Mouse (Mus musculus) thymus, postnatal 25 days (tissue): ENCODE data around the gene Eif2b5.

ENCODE experiments used
- DNase-seq: peaks from one replicate; pipeline ENCODE4 v3.0.0; 2022

The Eif2b5 gene

DNA sequence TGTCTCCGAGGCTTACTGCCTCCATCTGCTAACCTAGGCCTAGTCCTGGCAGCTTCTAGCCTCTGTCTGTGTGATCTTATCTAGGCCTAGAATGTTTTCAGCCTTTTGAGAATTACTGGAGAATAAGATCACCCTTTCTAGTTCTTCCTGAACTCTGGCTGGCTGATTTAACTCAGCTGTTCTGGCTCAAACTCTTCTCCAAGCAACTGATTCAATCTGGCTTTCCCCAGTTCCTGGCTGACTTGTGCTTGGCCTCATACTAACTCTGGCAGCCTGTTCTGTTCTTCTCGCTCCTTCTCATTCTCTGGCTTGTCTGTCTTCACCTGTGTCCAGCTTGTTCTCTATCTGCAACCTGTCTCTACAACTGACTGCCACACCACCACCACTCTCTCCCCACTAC lies 7.3 kb upstream of the Eif2b5 start:
- DNase-seq, result no peak

DNA sequence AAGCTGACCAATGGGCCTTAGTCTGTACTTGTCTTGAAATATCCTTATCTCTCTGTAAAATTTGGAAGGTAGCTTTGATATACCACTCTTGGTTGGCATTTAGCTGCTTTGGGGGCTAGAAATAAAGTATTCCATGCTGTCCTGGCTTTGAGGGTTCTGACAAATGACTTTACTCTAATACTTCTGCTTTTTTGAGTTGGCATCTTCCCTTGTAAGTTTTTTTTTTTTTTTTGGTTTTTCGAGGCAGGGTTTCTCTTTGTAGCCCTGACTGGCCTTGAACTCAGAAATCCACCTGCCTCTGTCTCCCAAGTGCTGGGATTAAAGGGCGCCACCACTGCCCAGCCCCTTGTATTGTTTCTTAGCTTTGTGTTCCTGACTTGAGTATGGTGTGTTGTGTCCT lies 5.2 kb upstream of the Eif2b5 start:
- no peak for DNase-seq

DNA sequence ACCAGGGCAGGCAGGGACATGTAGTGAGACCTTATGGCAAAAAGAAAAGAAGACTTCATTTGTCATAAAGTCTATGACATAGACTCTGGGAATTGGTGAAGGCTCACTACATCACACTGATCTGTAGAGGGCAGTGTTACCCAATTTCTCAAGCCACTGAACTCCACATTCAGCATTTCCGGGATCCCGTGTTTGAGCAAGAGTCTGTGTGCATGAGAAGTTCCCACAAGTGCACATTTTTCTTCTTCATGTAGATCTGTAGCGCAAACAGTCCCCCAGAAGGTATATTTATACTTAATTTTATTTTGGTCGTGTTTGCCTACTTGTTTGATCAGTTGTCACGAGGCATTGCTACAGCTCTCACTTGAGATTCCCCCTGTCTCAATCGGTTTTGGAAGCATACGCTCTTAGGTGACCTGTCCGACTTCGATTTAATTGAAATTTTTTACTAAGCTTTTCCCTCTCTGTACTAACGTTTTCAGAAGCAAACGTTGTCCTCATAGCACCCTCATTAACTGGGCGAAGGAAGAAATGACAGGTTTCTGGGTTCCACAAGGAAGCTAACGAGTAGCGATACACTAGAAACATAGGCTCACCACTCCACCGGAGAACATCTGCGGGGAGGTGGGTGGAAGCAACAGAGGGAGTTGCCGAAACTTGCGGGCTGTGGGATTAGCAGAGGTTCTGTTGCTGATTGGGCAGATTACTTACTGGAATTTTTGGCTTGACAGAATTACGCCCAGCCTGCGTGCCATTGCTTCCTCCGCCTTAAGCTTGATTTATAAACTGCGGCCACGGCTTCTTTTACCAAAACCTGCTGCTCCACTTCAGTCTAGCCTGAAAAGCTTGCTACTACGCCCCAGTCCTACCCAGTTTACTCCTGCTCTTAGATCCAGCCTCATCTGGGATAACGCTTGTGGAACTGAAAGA lies 1.7 kb upstream of the Eif2b5 start:
- DNase-seq, result peak; percentile 71

DNA sequence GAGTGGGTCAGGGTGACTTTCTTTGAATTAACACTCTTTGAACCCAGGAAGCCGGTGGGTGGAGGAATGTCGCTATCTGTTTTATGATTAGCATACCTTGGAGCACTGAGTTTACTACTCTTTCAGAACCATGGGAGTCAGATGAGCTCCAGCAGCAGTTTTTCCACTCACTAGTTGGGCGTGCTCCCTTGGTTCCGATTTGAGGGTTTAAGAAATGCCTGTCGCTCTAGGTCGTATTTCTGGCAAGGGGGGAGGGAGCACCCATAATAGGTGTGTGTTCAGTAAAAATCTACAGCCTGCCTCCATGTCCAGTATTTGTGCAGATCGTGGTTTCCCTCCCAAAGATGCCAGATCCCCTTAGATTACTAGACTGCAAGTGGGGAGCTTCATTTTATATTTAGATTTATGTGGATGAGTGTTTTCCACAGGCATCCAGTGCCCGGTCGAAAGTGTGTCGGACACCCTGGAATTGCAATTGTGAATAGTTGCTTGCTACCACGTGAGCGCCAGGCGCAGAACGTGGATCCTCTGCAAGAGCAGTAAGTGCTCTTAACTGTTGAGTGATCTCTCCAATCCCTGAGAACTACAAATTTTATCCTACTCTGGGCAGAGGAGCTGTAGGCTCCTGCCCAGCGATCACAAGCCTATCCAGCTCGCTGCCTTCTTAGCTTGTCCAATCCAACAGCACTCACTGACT lies 489 bp upstream of the Eif2b5 start:
- peak; percentile 28 for DNase-seq

DNA sequence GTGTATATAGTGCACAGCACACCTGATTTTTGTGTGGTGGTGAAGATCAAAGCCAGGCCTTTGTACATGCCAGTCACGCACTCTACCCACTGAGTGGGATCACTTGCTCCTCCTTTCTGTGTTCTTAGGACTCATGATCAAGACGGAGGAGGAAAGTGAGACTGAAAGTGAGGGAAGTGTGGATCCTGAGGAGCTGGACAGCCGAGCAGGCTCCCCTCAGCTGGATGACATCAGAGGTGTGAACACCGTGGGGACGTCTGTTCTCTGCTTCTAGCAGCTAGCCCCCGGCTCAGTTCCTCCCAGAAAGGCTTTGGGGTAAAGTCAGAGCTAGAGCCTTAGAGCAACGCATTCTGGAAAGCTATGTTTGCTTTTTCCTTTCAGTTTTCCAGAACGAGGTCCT lies 7.4 kb downstream of the Eif2b5 start:
- DNase-seq, result no peak

DNA sequence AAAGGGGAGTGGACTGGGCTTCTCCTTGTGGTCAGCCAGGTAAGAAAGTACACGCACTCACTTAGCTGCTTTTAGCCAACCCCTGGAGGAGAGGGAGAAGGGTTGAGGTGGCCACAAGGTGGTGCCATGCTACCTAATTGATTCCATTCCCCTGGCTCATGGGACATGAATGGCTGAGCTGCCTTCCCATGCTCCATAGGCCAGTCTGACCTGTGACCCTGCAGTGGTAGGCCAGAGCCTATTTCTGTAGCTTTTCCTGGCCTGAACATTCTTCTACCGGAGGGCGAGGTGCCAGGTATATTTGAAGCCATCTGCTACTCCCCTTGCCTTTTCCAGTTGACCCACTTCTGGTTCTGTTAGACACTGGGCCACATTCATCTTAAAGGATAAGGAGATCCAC lies 10.7 kb downstream of the Eif2b5 start:
- peak; percentile 31 for DNase-seq

DNA sequence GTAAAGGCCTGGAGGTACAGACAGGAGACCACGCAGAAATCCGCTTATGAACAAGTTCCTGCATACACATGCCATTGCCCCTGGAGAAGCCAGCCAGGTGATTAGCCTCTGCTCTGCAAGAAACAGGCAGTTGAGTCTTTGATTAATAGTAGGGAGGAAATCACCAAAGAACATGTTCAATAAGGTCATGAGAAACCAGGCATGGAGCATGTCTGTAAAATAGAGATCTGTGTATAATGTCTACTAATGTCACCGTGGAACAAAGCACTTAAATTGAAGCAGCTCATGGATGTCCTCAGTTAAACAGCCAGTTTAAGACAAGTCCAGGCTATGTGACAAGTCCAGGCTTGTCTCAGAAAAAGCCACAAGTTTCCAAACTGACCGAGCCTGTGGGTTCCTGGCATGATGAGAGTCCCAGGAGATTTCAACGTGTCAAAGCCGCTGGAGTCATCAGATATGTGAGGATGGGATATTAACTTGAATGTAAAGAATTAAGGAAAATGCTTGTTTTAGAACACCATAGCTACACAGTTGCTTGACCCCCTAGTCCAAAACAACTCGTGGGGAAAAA lies 12.7 kb downstream of the Eif2b5 start:
- no peak for DNase-seq

DNA sequence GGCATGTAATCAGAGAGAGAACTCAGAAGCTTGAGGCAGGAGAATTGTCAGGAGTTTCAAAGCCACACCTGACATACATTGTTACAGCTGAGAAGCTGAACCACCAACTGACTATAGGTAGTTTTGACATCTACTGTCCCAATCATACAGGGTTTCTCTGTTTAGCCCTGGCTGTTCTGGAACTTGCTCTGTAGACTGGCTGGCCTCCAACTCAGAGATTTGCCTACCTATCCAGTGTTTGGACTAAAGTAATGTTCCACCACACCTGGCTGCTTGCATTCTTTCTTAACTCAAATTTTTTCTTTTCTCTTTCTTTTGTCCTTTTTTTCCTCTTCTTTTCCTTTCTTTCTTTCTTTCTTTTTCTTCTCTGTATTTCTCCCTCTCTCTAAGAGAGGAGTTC lies 17.4 kb downstream of the Eif2b5 start:
- no peak for DNase-seq

DNA sequence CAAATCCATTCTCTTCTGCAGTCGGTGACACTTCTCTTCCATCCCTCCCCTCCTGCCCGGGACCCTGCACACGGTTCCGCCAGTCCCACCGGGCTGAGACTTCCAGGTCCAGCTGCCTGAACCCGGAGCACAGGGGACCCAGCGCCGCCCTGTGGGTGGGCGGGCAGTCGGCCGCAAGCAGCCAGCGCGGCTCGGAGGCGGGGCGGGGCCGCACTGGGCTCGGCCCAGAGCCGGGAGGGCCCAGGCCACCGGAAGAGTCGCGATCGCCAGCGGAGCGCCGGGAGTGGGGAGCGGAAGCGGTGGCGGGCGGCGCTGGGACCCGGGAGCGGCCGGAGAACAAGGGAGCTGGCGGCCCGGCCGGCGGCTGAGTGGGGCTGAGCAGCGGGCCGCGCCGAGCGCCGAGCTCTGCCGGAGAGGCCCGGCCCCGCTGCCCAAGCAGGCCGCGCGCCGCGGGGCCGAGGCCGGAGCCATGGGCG lies 18.1 kb downstream of the Eif2b5 start, which contains the start of gene Dvl3:
Dvl3 (plus strand) TSS at position 257 of the 476 bp plus-strand sequence.
- DNase-seq, result peak; percentile 84

DNA sequence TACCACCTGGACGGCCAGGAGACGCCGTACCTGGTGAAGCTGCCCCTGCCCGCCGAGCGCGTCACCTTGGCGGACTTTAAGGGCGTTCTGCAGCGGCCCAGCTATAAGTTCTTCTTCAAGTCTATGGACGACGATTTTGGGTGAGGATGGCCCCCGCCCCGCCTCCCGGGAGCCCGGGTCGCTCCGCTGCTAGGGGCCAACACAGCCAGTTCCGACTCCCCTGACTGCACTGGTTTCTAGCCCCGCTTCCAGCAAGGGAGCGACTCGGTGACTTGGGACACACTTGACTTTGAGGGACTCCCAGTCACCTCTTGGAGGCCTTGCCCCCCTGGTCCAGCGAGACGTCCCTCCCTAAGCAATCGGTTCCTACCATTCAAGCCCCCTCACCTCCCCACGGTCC lies 18.6 kb downstream of the Eif2b5 start:
- DNase-seq, result peak; percentile 53

DNA sequence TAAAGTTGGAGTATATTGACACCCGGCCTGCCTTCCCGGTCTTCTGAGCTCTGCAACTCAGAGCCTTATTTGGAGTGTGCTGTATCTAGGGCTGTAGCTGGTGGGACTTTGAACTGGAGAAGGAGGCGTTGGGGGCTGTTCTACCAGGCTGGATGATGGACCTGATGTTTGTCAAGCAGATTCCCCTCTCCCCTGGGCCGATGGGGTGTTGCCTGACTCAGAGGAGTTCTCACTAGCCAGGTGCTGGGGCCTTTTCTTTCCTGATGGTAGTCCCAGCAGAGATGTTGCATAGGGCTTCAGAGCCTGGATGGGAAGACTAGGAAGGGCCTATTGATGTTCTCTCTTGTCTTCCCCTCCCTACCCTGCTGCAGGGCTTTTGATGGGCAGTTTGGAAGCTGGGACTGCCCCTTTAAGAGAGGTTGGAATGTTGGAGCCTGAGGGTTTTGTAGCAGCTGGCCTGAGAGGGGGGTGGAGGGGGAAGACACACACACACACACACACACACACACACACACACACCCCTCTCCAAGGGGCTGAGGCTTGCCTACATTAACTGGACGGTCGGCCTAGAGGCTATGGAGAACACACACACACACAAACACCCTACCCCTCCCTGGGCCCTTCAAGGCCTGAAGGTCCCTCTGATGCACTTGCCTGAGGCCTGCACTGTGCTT lies 19.2 kb downstream of the Eif2b5 start:
- no peak for DNase-seq

DNA sequence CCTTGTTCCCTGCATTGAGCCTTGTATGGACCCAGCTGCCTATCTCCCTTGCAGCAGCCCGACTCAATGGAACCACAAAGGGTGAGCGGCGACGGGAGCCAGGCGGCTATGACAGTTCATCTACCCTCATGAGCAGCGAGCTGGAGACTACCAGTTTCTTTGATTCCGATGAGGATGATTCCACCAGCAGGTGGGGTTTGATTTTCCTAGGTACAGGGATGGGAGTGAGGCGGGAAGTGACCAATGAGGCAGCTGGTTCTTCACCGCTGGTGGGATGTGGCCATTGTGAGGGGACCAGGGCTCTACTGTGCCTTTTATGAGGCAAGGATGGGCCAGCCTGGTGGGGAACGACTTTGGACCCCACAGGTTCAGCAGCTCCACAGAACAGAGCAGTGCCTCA lies 25.3 kb downstream of the Eif2b5 start:
- DNase-seq, result no peak

DNA sequence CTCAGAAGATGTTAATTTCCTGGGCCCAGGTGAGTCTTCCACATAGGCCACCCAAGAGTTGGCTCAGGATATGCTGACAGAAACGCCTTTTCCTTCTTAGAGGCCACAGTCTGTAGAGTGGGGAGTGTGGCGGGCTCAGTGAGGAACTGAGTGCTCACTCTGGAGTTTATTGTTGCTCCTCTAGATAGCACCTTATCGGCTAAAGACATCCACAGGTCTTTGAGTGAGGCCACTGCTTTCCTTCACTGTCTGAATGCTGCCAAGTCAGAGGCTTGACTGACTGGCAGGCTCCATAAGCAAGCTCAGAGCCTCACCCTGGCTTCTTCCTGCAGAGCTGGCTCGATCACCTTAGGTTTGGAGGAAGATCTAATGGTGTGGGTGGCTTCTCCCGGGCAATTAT lies 30.2 kb downstream of the Eif2b5 start:
- DNase-seq, result no peak

DNA sequence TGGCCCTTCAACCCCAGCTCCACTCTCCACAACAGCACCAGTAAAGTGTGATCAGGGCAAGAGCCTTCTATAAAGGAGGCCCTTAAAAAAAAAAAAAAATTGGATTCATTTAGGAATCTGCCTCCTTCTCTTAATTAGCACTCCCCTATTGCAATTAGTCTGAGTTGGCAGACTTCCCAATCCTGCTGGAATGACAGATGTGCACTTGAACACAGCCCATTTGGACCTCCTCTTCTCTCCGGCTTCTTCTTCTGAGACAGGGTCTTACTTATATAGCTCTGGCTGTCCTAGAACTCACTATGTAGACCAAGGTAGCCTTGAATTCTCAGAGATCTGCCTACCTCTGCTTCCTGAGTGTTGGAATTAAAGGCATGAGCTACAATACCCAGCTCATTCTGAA lies 30.8 kb downstream of the Eif2b5 start:
- DNase-seq, result no peak

DNA sequence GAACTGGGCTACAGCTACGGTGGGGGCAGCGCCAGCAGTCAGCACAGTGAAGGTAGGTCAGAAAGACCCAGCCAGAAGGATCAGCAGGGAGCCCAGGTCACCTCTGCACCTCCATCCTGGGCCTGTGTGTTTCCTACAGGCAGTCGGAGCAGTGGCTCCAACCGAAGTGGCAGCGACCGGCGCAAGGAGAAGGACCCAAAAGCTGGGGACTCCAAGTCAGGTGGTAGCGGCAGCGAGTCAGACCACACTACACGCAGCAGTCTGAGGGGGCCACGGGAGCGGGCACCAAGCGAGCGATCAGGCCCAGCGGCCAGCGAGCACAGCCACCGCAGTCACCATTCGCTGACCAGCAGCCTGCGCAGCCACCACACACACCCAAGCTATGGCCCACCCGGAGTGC lies 32.3 kb downstream of the Eif2b5 start:
- no peak for DNase-seq

DNA sequence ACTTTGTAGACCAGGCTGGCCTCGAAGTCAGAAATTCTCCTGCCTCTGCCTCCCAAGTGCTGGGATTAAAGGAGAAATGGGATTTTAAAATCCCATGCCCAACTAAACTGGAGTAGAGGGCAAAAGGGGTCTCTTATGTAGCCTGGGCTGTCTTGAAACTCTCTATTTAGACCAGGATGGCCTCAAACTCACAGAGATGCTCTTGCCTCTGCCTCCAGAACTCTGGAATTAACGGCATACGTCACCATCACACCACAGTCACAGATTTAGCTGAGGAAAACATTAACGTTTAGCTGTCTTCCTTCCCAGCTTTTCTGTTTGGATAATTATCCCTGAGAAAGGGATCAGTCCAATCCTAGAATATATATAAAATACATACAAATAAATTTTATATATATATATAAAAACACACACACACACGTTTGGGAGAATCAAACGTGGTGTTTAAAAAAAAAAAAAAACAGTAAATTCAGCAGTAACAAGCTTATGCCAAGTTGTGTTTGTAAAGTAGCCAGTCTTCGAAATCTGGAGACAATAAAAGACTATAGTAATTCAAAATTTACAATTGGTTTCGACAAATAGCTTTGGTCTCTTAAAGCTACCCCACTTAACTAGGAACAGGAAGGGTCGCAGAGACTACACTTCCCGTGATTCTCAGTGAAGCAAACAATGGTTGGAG lies 36.1 kb downstream of the Eif2b5 start:
- DNase-seq, result no peak

DNA sequence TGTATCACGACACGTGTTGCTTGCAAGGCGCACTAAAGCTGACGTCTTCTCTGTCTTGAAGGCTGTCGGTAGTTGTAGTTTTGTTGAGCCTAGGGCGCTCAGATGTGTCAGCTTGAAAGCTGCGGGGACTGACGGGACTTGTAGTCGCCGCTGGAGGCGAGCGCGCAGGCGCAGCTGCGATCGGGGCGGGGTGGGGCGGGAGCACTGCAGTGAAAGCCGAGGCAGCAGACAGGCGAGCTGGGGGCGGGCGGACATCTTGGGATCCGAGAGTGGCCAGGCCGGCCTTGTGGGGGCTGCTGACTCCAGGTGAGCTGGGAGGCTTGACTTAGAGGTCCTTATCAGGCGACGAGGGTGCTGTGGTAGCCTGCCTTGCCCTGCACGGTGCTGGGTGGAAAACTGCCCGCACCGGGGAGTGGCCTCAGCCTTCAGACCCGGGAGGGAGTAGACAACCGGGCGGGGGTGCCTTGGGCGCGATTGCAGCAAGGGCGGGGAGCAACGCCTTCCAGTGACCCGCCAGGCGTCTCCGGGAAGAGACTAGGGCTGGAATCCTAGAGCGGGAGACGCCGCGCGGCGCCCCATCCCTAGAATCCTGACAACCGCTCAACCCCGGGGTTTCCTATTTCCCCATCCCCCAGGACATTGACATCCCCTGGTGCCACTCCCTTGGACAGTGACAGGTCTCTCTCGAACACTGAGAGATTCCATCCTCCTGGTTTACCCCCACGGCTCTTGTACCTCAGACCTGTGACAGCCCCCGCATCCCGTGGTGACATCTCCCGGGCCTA lies 36.9 kb downstream of the Eif2b5 start, which contains the start of gene Ap2m1:
Ap2m1 (plus strand) TSS at position 183 of the 785 bp plus-strand sequence.
- peak; percentile 91 for DNase-seq

DNA sequence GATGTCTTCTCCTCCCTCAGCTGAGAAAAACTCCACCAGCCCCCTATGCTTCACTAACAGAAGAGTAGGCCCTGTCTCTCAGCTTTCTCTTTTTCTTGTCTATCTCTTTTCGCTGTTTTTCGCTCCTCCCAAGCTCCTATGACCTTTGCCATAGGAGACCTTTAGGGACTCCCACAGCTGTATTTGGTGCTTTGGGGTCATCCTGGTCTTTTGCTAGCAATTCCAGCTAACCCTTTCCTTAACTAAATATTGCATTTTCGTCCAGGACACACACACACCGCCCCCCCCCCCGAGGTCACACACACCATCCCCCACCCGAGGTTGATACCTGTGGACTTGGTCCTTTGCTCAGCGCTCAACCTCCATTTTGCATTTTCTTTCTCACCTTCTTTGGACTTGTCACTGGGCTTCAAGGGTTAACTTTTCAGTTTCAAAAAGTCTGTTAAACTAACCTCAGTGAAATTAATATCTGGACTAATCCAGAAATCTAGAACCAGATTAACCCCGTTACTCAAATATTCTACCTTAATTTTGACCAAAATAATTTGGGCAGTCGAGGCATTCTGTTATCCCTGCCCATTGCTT lies 37.6 kb downstream of the Eif2b5 start:
- no peak for DNase-seq

DNA sequence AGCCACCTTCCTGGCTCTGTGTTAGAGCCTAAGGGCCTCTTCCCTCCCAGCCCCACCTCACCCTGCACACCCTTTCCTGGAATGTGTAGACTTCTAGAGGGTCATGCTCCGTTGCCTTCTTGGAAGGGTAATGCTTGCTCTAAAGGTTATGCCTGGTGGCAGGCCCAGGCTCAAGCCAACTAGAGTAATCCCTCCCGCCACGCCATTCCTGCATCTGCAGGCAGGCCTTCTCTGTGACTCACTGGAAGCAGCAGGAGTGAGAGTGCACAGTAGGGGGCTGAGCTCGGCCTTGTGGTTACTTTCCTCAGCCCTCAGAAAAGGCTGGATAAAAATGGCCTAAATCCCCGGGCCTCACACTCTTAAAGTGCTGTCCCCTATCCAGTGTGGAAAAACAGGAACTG lies 38.5 kb downstream of the Eif2b5 start:
- no peak for DNase-seq

DNA sequence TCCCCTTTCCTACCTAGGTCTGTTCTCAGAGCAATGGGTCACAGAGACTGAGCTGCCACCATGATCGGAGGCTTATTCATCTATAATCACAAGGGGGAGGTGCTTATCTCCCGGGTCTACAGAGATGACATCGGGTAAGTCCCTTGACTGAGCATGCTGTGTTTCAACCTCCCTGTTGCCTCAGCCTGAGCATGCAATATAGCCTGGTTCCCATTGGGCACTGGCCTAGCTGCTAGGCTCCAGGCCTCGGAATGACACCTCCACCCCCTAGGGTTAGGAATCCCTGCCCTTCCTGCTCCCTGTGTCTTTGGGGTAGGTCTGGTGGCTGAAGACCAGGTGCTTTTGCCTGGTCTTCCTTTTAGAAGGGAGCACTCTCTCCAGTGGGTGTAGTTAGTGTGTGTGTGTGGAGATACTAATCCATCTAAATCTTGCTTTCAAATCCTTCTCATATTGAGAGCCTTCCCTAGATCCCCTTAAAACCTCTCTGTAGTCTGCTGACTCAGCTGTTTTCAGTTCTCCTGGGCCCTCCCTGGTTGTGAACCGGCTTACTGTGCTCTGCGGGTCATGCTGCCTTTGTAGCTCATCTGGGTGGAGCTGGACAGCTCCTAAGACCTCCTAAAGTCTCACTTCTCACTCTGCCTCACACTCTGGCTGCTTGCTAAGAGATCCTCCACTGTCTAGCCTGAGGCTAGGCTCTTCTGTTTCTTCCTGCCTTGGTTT lies 39.1 kb downstream of the Eif2b5 start:
- DNase-seq, result no peak

DNA sequence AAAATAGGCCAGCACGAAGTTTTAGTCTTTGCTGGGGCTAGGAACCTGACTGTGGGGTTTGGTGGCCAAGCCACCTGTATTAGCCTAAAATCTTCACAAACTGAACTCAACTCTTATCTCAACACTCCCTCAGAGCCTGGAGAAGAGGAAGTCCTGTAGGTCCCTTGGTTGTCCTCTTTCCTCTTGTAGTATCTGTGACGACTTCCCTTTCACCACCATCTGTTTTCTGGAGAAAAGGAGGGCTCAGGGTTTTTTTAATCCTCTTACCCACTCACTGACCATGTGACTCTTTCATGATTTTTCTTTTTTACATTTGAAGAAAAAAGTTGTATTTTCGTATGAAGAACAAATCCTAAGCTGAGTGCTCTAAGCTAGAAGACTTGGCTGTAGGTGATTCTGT lies 41.0 kb downstream of the Eif2b5 start:
- no peak for DNase-seq
